Comparison of ENCODE assay signal across 21 mouse cellular contexts in the genomic region with DNA sequence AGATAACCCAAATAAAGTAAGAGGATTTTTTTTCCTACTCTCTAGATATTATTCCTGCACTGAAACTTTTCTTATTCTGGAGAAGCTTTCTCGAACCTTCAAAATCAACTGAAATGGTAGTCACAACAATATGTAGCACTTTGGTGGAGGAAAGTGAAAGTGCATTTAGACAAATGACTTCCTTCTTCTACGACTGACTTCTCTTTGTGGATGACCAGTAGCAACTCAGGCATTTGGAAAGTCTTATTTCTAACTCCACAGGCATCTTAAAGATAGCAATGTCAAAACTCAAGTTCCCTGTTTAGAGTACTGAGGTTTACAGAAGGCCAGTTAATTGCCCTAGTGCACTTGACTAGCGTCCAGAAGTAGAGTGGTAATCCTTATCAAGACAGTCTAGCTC.
"Had no signal": no experiment of that assay in that cellular context is flagged by ENCODE, and none has a peak within 500 bp of the region (broad histone marks: within the 10 kb centered on the region; RNA-seq: fewer than 3 reads in every experiment).

No protein-coding gene starts in this region.

- H3K4me2 ChIP-seq: liver, embryonic 15.5 days; lung, embryonic 15.5 days; midbrain, embryonic 13.5 days; neural tube, embryonic 13.5 days; neural tube, embryonic 15.5 days had no signal

- DNase-seq: liver, postnatal 0 days; lung, adult 2 months; lung, postnatal 14 days; lung, postnatal 36 days; retina, postnatal 1 day; right cerebral cortex, adult 18-20 months; right cerebral cortex, postnatal 25 days; right cerebral cortex, postnatal 4 days; spleen, adult 18-20 months; thymus, adult 18-20 months; thymus, postnatal 14 days; thymus, postnatal 36 days had no signal

- H3K36me3 ChIP-seq: liver, embryonic 15.5 days; lung, embryonic 15.5 days; midbrain, embryonic 10.5 days; midbrain, embryonic 13.5 days; neural tube, embryonic 13.5 days; neural tube, embryonic 15.5 days had no signal

- H3K9ac ChIP-seq: liver, embryonic 15.5 days; liver, postnatal 0 days; lung, embryonic 15.5 days; midbrain, embryonic 13.5 days; neural tube, embryonic 13.5 days; neural tube, embryonic 15.5 days had no signal

- H3K4me1 ChIP-seq: liver, embryonic 15.5 days; lung, embryonic 15.5 days; midbrain, embryonic 10.5 days; midbrain, embryonic 13.5 days; neural tube, embryonic 13.5 days; neural tube, embryonic 15.5 days had no signal

- H3K27me3 ChIP-seq: liver, embryonic 15.5 days; lung, embryonic 15.5 days; midbrain, embryonic 13.5 days; neural tube, embryonic 13.5 days; neural tube, embryonic 15.5 days had no signal

- H3K4me3 ChIP-seq: liver, embryonic 15.5 days; lung, embryonic 15.5 days; midbrain, embryonic 10.5 days; midbrain, embryonic 13.5 days; myocyte; neural tube, embryonic 13.5 days; neural tube, embryonic 15.5 days had no signal

- ATAC-seq: liver, postnatal 0 days; lung, postnatal 0 days; midbrain, embryonic 13.5 days had no signal

- H3K9me3 ChIP-seq: liver, embryonic 15.5 days; lung, embryonic 15.5 days; midbrain, embryonic 10.5 days; midbrain, embryonic 13.5 days; neural tube, embryonic 13.5 days; neural tube, embryonic 15.5 days had no signal

- H3K27ac ChIP-seq: liver, embryonic 15.5 days; lung, embryonic 15.5 days; macrophage; midbrain, embryonic 10.5 days; midbrain, embryonic 13.5 days; neural tube, embryonic 13.5 days; neural tube, embryonic 15.5 days had no signal
